Mouse (Mus musculus) gastrocnemius, postnatal 14 days (tissue): ENCODE measurements around the gene Nacad. TPM values are rescaled to one million over a fixed set of nuclear protein-coding genes. Genes with fewer than 3 reads are reported as not detected.
A peak's percentile ranks its signal among the peaks of the same experiment; 100 is the strongest.

Source experiments
- DNase-seq: peaks from one replicate; pipeline ENCODE4 v3.0.0; 2021; ENCODE audit warnings: mixed read lengths
- intact Hi-C: fragments of 180-260 bp; cut with DNase I; formaldehyde crosslinking; loops from one replicate; pipeline ENCODE4 v1.15.1; 2025; ENCODE audit warnings: low total_unique reads
- total RNA-seq, 2 experiments: library from RNA; stranded (reverse); gene quantifications; 2 replicates each; pipeline ENCODE4 v1.2.3; 2021

The Nacad gene
- total RNA-seq, 2 experiments from 2014 or later, result 0.18 to 0.82 TPM

DNA sequence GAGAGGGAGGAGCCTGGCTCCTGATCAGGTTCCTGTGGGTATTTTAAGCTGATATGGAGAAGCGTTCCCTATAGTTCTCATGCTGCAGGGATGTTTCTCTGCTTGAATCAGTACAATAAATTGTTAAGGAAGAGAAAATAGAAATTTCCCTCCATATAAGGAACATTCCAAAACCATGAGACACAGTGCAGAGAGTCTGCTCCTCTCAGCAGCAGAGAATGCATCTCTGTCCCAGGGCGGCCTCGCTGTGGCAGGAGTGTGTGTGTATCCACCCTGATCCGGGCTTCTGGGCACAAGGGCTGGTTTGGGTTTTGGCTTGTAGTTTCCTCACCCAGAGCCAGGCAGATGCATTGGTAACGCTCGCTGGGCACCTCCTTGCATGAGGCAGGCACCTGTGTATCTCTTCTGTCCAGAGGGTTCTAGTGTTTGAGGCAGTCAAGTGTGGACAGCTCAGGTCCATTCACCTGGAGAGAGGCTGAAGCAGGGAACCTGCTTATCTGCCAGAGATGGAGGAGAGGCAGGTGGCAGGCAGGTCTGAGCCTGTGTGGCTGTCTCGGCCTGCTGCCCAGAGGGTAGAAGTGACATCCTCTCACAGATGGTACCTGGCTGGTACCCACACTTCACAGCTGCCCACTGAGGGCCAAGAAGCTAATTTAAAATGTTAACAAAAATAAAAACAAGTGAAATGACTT is 18.5 kb downstream of the Nacad start:
- DNase-seq, result no peak
- intact Hi-C loops, result no loop called here

DNA sequence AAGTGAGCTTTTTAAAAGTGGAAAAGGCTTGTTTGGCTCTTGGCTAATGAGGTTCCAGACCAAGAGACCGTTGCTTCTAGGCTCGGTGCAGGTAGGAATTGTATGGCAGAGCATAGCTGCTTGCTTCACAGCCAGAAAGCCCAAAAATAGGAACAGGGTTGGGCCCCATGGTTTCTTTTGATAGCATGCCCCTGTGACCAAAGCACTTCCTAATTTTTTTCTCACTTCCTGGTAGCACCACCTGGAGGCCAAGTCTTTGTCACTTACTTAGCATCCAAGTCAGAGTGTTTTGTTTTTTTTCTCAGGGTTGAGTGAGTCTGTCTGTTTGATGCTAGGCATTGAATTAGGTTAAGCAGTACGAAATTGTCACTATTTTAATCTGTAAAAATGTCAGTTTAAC is 19.2 kb downstream of the Nacad start:
- intact Hi-C loops, result no loop called here
- DNase-seq, result no peak

DNA sequence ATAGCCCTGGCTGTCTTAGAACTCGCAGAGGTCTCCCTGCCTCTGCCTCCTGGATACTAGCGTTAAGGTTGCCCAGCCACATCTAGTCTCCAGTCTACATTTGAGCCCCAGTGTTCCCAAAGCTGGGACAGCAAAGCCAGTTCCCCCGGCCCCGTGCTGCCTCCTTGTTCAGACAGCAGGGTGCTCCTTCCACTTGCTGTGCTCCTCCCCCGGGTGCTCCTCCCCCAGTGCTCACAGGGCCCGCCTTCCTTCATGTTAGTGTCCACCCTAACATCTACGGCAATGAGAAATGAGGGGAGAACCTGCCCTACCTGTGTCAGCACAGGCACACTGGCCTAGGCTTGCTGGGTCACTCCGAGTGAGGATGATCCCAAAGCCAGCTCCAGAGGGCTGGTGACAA is 20.1 kb downstream of the Nacad start:
- intact Hi-C loops, result no loop called here
- DNase-seq, result no peak

DNA sequence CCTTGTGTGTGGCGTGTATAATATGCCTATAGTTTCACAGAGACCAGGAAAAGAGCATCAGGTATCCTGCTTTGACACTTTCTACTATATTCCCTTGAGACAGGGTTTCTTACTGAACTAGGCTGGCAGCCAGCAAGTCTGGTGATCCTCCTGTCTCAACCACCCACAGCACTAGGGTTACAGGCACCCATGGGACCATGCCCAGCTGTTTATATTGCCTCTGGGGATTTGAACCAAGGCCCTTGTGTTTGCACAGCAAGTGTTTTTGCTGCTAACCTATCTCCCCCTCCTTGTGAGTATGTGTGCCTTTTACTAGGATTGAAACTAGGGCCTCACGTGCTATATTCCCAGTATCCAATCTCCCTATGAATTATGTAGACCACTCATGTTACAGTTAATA is 24.3 kb downstream of the Nacad start:
- intact Hi-C loops, result no loop called here

DNA sequence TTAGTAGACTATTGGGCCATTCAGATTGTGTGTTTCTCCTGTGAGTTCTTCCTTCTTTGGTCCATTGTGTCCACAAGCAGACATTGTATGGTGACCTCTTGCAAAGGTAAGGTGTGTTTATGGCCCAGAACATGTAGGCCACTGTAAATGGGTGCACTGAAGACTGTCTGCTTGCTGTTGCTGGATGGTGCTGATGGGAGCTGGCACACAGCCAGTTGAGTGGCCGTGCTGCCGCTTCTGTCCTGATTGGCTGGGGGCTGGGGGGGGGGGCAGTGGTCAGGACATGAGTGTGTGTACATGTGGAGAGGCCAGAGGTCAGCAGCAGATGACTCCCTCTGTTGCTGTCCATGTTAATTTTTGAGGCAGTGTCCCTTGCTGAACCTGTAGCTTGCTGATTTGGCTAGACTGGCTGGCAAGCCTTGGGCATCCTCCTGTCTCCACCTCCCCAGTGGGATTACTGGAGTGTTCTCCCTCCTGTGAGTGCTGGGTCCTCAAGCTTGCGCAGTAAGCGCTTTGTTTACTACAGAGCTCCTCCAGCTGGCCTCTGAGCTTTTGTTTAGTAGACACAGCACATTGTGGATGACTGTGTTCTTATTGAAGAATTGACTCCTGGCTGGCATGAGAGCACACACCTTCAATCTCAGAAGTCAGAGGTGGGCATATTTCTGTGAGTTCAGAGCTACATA is 25.6 kb downstream of the Nacad start:
- DNase-seq, result no peak
- intact Hi-C loops, result no loop called here

More for the DNA sequence above, 24.3 kb downstream of the Nacad start:
- DNase-seq, result no peak

DNA sequence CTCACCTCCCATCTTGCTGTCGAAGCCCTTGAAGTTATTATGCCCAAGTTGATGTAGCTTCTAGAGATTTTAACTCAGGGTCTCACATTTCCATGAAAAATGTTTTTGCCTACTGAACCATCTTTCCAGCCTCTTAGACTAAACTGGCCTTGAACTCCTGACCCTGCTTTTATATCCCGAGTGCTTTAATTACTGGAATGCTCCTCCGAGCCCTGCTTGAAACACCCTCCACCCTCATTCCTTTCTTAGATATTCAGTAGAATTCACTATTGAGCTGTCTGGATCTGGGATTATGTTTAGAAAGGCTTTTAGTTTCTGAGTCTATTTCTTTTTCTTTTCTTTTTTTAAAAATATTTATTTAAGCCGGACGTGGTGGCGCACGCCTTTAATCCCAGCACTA is 26.5 kb downstream of the Nacad start:
- intact Hi-C loops, result no loop called here

DNA sequence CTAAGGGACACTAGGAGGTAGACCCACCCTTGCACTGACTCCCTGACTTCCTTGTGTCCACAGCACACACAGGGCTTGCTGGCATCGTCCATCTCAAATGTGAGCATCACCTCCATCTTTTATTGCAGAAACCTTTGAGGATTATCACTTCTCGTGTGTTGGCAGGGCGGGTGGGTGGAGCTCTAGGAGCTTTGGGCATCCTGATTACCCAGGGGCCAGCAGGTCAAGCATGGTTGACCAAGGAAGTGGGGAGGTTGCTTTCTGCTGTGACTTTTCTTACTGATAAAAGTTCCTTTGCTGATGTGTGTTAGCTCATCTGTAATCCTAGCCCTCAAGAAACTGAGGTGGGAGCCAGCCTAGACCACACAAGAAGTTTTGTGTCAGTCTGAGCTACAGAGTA is 29.7 kb downstream of the Nacad start:
- intact Hi-C loops, result no loop called here
- no peak for DNase-seq

More for the DNA sequence above, 26.5 kb downstream of the Nacad start:
- no peak for DNase-seq

DNA sequence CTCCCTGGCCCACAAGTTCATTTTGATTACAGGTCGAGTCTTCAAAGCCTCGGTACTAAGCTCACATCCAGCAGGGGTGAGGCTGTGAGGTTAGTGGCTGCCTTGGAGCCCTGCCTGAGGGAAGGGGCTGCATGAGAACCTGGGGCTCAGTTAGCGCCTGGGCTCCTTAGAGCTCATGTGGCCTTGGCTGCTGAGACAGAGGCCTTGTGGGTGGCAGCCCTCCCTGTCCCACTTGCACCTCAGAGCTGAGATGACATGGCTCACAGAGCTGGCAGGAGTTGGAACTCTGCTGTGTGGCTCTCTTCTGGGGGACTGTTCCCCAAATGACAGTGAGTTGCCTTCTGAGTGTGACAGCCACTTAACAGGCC is 36.5 kb downstream of the Nacad start:
- DNase-seq, result no peak
- intact Hi-C loops, result no loop called here

DNA sequence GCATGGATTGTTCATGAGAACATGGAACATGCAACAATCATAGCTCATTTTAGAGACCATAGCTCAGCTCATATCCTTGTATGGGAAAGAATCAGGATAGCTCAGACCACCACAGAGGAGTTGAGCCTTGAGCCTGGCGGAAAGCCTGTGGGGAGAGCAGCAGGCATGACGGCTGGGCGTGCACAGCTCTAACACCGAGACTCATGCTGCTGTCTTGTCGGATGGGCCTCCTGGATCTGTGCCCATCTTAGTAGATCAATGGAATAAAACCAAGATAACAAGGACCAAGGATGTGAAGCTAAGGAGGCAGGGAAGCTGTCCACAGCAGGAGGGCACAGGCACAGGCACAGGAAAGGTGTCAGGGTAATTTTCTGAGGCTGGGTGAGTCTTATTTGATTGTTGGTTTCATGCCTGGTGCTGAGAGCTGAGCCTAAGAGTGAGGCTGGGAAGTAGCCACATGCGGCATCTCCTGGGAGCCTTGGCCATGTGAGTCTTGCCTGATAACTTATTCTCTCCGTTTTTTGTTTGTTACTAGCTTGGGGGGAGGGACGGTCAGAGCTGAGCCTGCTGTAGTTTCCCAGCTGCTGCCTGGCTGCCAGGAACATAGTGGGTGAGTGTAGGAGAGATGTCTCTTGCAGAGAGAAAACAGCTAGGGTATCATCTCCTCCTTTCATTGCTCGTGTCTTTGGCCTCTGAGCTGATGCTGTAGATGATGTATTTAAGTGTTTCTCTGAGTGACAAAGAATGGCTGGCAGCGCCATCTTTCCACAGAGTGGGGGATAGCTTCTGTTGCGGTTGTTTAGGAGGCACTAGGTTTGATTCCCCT is 37.1 kb downstream of the Nacad start:
- intact Hi-C loops, result no loop called here
- peak; percentile 46 for DNase-seq

DNA sequence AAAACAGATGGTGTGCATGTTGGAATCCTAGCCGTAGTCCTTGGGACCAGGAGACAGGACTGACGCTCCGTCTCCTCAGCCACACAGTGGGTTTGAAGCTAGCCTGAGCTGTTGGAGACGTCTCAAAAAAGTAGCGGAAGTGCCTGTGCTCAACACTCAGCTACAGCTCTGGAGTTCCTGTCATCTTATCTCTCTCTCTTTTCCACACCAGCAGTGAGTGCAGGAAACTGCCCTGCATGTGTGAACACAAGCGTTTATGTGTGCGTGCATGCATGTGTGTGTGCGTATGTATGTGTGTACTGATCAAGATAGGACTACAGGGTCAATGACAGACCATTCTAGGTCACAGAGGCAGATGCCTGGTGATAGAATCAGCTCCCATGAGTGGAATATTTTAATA is 37.9 kb downstream of the Nacad start:
- intact Hi-C loops, result no loop called here

DNA sequence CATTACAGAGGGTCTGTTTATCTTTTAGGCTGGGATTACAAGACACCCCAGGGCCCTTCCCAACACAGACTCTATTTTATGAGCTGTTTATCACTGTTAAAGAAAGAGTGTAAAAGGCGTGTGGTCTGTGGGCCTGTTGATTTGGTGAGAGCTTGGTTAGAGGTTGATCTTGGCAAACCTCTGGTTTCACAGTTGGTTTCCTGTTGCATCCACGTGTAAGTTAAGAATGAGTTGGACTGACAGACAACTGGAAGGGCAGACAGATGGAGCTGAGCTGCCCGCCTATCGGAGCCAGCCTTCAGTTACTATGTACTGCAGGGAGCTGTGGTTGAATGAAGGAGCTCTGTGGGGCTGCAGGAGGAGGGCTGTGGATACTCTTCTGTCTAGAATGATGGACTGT is 39.4 kb downstream of the Nacad start:
- no peak for DNase-seq
- intact Hi-C loops, result no loop called here

More for the DNA sequence above, 37.9 kb downstream of the Nacad start:
- no peak for DNase-seq

DNA sequence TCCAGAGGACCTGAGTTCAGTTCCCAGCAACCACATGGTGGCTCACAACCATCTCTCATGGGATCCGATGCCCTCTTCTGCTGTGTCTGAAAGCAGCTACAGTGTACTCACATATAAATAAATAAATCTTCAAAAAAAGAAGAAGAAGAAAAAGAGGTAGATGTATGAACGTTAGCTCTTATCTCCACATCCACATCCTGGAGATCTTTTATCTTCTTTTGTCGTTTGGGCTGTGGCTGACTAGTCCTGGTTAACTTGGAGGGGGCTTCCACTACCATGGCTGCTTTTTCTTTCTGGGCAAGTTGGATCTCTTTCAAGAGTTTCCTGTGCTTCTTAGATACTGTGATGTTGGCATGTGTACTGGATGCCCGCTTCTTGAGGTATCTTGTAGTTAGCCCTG is 42.7 kb downstream of the Nacad start:
- DNase-seq, result no peak
- intact Hi-C loops, result no loop called here

DNA sequence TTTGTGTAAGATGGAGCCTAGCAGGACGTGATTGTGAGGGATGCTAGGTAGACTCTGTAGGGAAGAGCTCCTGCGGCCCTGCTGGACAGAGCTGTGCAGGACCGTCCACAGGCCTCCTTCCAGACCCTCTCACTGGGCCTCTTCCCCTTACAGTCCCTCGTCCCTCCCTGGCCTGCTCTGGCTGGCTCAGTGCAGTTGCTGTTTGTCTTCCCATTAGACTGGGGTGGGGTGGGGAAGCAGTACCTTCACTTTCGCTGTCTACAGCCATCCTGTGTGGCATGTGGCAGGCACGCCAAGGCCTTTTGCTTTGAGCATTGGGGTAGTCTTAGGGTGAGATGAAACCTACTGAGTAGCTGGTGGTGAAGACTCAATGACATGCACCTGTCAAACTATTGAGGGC is 43.5 kb downstream of the Nacad start:
- intact Hi-C loops, result no loop called here
- DNase-seq, result peak; percentile 21

DNA sequence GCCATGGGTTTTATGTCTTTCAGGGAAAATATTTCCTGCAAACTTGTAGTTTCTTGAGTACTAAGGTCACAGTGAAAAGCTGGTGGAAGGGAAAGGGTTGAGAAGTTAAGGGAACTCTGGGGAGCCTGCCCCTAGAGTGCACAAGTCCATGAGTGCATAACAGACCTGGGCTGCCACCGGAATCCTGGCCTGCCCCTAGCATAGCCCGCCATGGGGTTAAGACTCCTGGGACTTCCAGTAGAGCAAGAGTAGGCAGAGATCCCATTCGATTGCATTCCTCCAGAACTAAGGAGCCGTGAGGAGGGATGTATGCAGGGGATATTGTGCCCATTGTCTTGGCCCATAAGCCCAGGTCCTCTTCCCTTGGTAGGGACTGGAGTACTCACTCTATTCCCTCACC is 44.4 kb downstream of the Nacad start:
- intact Hi-C loops, result no loop called here
- DNase-seq, result no peak

DNA sequence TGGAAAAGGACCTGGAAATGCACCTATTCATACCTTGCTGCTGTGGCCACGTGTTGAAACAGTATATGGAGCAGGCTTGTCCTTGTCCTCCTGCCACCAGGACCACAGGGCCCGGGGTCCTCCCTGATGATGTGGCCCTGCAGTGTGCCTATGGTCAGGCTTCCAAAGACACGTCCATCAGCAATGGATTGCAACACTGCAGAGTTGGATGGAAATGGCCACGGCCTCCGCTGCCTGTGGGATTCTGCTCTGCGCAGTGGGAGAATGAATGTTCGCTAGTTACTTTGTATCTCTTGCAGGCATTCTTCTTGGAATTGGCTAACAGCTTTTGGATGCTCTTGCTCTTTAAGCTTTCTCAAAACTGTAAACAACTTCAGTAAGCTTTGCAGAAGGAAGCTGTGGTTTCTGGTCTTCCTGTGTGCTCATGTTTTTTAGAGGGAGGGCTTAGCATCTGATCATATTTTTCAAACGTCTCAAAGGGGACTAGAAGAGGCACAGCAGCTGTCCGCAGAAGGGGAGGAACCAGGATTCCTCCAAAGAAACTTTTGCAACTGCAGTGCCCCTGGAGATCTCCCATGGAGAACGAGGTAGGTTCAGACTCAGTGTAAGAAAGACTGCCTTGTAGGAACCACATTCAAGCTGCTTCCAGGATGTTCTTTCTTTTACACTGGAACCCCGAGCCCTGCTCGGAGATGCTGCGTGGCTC is 45.0 kb downstream of the Nacad start:
- intact Hi-C loops, result no loop called here
- no peak for DNase-seq

DNA sequence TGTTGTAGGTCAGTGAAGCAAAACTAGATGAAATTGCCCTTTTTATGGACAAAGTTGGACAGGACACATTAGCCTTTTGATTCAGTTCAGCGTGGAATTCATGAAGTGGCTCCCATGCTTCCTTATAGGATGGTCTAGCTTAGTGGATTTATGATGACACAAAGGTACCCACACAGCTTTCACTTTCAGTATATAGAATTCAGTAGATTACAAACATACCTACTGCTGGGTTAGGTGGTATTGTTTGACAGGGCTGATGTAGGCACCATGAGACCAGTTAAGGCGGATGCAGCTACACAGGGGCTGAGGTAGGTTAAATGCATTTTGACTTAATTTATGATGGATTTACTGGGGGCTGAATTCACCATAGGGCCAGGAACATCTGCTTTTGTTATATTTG is 45.9 kb downstream of the Nacad start:
- DNase-seq, result no peak
- intact Hi-C loops, result no loop called here

DNA sequence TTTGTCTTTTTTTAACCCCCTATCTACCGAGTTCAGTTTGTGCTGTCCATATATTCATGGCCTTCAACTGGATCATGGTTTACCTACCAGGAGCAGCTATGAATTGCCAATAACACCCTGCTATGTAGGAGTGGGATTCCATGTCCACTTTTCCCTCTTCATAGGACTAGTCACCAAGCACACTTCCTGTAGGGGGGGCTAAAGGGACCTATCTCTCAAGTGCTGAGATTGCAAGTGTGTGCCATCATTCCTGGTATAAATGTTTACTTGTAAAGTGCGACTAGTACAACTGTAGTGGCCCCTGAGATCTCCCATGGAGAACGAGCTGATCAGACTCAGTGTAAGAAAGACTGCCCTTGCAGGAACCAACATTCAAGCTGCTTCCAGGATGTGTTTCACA is 47.6 kb downstream of the Nacad start:
- intact Hi-C loops, result no loop called here
- DNase-seq, result no peak

DNA sequence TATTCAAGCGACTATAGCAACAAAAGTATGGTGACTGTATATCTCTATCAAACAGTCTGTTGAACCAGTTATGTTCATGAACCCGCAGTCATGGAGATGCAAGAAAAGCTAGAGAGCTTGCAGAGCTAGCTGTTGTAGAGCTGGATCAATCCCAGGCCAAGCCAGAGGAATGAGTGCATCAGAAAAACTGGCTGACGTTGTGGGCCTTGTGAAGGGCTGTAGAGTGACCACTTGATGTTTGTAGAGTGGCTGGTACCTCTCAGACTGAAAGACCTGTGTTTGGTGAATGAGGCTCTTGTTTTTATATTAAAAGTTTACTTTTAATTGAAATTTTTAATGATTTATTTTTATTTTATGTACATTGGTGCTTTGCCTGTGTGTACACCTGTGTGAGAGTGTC is 55.7 kb downstream of the Nacad start:
- intact Hi-C loops, result no loop called here
- DNase-seq, result no peak

DNA sequence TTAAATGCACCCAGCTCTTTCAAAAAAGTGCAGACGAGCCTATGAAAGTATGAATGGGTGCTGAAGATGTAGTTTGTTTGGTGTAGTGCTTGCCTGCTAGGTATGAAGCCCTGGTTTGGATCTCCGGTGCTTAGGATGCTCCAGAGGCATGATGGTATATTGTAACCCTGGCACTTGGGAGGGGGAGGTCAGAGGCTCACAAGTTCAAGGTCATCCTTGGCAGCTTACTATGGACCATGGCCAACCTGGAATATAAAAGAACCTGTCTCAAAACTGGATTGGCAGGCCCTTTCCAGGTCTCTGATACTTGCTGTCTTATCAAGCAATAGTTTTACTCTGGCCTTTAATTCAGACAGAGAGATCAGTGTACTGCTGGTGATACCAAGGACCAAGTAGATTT is 56.1 kb downstream of the Nacad start:
- DNase-seq, result no peak
- intact Hi-C loops, result no loop called here
